Mouse (Mus musculus): ENCODE measurements at regions not wholly inside any gene's neighbourhood (a gene's known extent, or its start where the extent isn't known, plus 50 kb on each side); places are given as distances from the start of the nearest gene placed in this dataset.

DNA sequence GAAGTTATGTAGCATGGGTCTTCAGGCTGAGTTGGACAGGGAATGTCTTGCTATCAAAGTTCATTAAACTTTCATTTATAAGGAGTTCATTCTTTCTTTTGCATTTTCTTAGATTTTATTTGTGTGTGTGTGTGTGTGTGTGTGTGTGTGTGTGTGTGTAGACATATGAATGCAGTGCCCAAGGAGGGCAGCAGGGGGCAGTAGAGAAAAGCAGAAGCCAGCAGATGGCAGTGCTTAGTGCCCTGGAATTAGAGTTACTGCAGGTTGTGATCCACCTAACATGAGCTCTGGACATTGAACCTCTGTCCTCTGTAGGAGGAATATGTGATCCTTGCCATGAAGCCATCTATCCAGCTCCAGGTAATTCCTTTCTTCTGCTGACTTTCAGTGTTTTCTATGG lies 501.2 kb downstream of the Dok5 start:
- no peak overlapping the region for H3K4me3 ChIP-seq (ENCODE audit: low read depth, low read length)
- no peaks in the 10 kb centered on the region for H3K4me1 ChIP-seq (ENCODE audit: control insufficient read depth, insufficient read depth, insufficient read length, low read length)
- H3K27ac ChIP-seq (ENCODE audit: insufficient read depth, low read depth, low read length), result no peak overlapping the region
- H3K36me3 ChIP-seq (ENCODE audit: control insufficient read depth, insufficient read depth, low read length), result no peaks in the 10 kb centered on the region
- TF ChIP-seq CTCF (IDR thresholded peaks at IDR 0.05; ENCODE audit: extremely low read depth, insufficient read length, insufficient replicate concordance, low read depth, low read length) (no peak), POLR2A (IDR thresholded peaks at IDR 0.05; ENCODE audit: low read depth, low read length) (no peak)
- H3K27me3 ChIP-seq (ENCODE audit: control insufficient read depth, insufficient read depth, low read length), result no peaks in the 10 kb centered on the region

DNA sequence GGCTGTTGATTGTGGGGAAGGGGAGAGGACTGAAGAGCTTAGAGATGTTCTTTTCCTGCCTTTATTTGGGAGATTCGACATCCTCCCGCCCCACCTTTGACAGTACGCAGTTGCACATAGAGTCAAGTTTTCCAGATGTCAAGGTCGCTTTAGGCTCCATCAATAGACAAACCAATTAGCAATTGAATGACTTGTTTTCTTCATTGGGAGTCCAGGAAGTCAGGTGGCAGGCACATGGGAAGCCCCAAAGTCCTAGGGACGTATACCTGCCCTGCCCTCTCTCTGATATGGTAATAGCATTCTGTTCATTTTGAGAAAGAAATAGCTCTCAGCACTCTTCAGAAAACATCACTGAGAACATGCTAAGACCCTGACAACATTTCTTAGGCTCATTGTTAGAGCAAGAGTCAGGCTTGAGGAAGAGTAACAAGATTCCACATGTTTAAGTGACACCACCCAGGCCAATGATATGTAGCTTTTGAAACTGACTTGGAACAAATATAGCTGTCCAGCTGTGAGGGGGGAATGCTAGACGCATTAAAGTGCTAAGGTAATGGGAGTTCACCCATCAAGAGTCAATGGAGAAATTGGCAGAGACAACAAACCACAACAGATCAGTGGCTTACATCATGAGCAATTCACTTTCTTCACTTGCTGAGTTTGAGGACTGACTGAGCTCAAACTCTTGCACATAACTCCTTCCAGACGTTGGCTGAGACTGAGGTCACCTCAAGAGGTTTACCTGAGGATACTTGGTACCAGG lies 499.9 kb downstream of the Dok5 start:
- H3K36me3 ChIP-seq (ENCODE audit: control insufficient read depth, insufficient read depth, low read length), result no peaks in the 10 kb centered on the region
- no peak overlapping the region for H3K27ac ChIP-seq (ENCODE audit: insufficient read depth, low read depth, low read length)
- H3K27me3 ChIP-seq (ENCODE audit: control insufficient read depth, insufficient read depth, low read length), result no peaks in the 10 kb centered on the region
- no peak for TF ChIP-seq POLR2A (IDR thresholded peaks at IDR 0.05; ENCODE audit: low read depth, low read length)
- no peak for TF ChIP-seq CTCF (IDR thresholded peaks at IDR 0.05; ENCODE audit: extremely low read depth, insufficient read length, insufficient replicate concordance, low read depth, low read length)
- H3K4me1 ChIP-seq (ENCODE audit: control insufficient read depth, insufficient read depth, insufficient read length, low read length), result no peaks in the 10 kb centered on the region
- WGBS, result 80% methylated on average over 7 of the region's 7 CpGs
- H3K4me3 ChIP-seq (ENCODE audit: low read depth, low read length), result no peak overlapping the region

DNA sequence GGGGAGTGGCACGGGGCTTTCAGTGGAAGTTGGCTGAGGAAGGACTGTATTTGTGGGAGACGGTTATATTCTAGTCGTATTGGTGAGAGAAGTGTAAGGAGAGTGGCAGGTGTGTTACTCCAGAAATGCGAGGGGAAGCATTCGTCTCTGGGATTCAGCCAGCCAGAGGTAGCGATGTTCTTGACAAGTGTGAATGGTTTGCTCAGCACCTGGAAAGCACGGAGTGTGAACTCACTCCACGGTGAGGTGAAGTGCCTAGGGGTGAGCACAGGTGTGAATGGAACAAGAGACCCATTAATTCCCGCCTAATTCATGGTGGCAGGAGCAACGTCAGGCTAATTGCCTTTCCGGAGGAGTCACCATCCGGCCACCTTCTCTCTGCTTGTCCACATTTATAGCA lies 498.9 kb downstream of the Dok5 start:
- Histone ChIP-seq H3K27me3 (ENCODE audit: control insufficient read depth, insufficient read depth, low read length) (no peaks in the 10 kb centered on the region), H3K4me3 (ENCODE audit: low read depth, low read length) (no peak overlapping the region), H3K4me1 (ENCODE audit: control insufficient read depth, insufficient read depth, insufficient read length, low read length) (no peaks in the 10 kb centered on the region), H3K27ac (ENCODE audit: insufficient read depth, low read depth, low read length) (no peak overlapping the region), H3K36me3 (ENCODE audit: control insufficient read depth, insufficient read depth, low read length) (no peaks in the 10 kb centered on the region)
- 80% methylated on average over 12 of the region's 12 CpGs for WGBS
- TF ChIP-seq POLR2A (IDR thresholded peaks at IDR 0.05; ENCODE audit: low read depth, low read length), result no peak
- TF ChIP-seq CTCF (IDR thresholded peaks at IDR 0.05; ENCODE audit: extremely low read depth, insufficient read length, insufficient replicate concordance, low read depth, low read length), result no peak

DNA sequence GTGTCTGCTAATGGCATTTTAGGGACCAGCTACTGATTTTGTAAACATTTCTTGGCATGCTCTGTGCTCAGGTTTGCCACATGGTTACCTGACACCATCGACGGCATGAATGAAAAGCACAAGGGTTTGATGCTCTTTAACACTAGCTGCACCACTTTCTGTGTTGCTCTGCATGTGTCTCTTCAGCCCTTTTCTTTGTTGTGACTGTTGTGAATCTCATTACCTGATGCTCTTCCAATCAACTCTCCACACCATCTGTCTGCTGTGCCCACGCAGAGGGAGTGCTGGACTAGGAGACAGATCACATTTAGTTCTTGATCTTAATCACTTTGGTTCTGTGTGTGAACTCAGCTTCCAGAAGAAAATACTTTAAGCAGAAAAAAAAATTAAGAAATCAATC lies 496.6 kb downstream of the Dok5 start:
- Histone ChIP-seq H3K4me3 (ENCODE audit: low read depth, low read length) (no peak overlapping the region), H3K36me3 (ENCODE audit: control insufficient read depth, insufficient read depth, low read length) (no peaks in the 10 kb centered on the region), H3K4me1 (ENCODE audit: control insufficient read depth, insufficient read depth, insufficient read length, low read length) (no peaks in the 10 kb centered on the region), H3K27me3 (ENCODE audit: control insufficient read depth, insufficient read depth, low read length) (no peaks in the 10 kb centered on the region), H3K27ac (ENCODE audit: insufficient read depth, low read depth, low read length) (no peak overlapping the region)
- TF ChIP-seq CTCF (IDR thresholded peaks at IDR 0.05; ENCODE audit: extremely low read depth, insufficient read length, insufficient replicate concordance, low read depth, low read length) (no peak), POLR2A (IDR thresholded peaks at IDR 0.05; ENCODE audit: low read depth, low read length) (no peak)
- 77% methylated on average over 3 of the region's 3 CpGs for WGBS

DNA sequence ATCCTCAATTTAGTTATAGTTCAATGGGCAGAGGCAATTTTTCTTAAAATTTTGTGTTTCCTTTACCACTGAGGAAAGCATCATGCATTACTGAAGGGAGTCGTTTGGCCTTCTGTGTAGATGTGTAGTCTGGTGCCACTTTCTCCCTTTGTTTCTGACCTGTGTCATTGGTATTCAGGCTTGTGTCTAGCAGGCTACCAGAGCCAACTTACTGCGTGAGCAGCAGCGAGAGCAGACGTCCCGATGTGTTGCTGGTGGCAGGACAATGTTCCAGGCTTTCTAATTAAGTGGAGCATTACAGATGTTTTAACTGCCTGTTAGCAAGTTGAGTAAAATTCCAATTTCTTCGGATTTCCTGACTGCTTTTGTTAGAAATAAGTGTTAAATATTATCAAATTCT lies 482.2 kb downstream of the Dok5 start:
- WGBS, result 74% methylated on average over 6 of the region's 6 CpGs
- Histone ChIP-seq H3K4me3 (ENCODE audit: low read depth, low read length) (no peak overlapping the region), H3K27ac (ENCODE audit: insufficient read depth, low read depth, low read length) (no peak overlapping the region), H3K27me3 (ENCODE audit: control insufficient read depth, insufficient read depth, low read length) (no peaks in the 10 kb centered on the region), H3K36me3 (ENCODE audit: control insufficient read depth, insufficient read depth, low read length) (no peaks in the 10 kb centered on the region), H3K4me1 (ENCODE audit: control insufficient read depth, insufficient read depth, insufficient read length, low read length) (no peaks in the 10 kb centered on the region)
- TF ChIP-seq CTCF (IDR thresholded peaks at IDR 0.05; ENCODE audit: extremely low read depth, insufficient read length, insufficient replicate concordance, low read depth, low read length) (no peak), POLR2A (IDR thresholded peaks at IDR 0.05; ENCODE audit: low read depth, low read length) (no peak)

DNA sequence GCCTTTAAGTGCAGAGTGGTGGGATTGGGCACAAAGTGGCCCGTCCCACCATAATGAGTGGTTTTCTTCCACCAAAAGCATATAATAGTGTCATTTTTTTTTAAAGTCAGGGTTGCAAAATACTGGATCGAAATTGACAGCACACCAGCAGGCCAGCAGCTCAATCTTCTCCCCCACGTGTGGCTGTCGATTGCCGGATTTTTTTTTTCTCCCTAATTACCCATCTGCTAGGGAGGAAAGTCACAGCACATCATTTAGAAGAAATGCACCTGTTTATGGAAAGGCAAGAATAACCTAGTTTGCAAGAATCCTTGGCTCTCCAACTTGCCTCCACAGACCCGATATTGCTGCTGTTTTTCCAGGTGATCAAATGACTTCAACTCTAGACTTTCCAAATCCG lies 464.9 kb downstream of the Dok5 start:
- WGBS, result 74% methylated on average over 7 of the region's 7 CpGs
- H3K36me3 ChIP-seq (ENCODE audit: control insufficient read depth, insufficient read depth, low read length), result no peaks in the 10 kb centered on the region
- TF ChIP-seq CTCF (IDR thresholded peaks at IDR 0.05; ENCODE audit: extremely low read depth, insufficient read length, insufficient replicate concordance, low read depth, low read length), result no peak
- TF ChIP-seq POLR2A (IDR thresholded peaks at IDR 0.05; ENCODE audit: low read depth, low read length), result no peak

DNA sequence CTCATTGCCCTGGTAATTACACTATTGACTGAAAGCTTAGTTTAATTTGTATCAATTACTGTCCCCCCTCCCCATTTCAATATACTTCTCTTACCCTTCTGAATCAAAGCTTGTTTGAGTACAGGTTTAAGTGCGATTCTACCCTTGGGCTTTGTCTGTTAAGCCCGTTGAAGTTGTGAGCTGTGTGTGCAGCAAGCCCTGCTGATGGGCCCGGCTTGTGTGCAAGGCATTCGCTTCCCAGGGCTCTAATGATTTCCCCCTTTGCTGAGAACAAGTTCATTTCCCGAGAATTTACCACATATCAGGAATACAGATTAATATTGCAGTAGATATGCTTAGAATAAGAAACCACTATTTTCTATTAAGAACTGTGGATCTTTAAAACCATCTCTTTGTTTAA lies 460.6 kb downstream of the Dok5 start:
- H3K4me1 ChIP-seq (ENCODE audit: control insufficient read depth, insufficient read depth, insufficient read length, low read length), result no peaks in the 10 kb centered on the region
- TF ChIP-seq POLR2A (IDR thresholded peaks at IDR 0.05; ENCODE audit: low read depth, low read length) (no peak), CTCF (IDR thresholded peaks at IDR 0.05; ENCODE audit: extremely low read depth, insufficient read length, insufficient replicate concordance, low read depth, low read length) (no peak)
- WGBS, result 84% methylated on average over 5 of the region's 5 CpGs
- H3K27ac ChIP-seq (ENCODE audit: insufficient read depth, low read depth, low read length), result no peak overlapping the region
- H3K27me3 ChIP-seq (ENCODE audit: control insufficient read depth, insufficient read depth, low read length), result no peaks in the 10 kb centered on the region
- H3K4me3 ChIP-seq (ENCODE audit: low read depth, low read length), result no peak overlapping the region
- H3K36me3 ChIP-seq (ENCODE audit: control insufficient read depth, insufficient read depth, low read length), result no peaks in the 10 kb centered on the region

More for the DNA sequence above, 464.9 kb downstream of the Dok5 start:
- Histone ChIP-seq H3K27me3 (ENCODE audit: control insufficient read depth, insufficient read depth, low read length) (no peaks in the 10 kb centered on the region), H3K4me3 (ENCODE audit: low read depth, low read length) (no peak overlapping the region), H3K4me1 (ENCODE audit: control insufficient read depth, insufficient read depth, insufficient read length, low read length) (no peaks in the 10 kb centered on the region), H3K27ac (ENCODE audit: insufficient read depth, low read depth, low read length) (no peak overlapping the region)
